ENCODE assay signal across 16 mouse cellular contexts in genomic region chr3:138787758-138788488, GRCm38 (mm10). TPM values are rescaled to one million over a fixed set of nuclear protein-coding genes. Genes with fewer than 3 reads are reported as not detected.
DNase-seq lines count a peak whose midpoint lies in the region; ATAC-seq lines count a peak whose summit lies in the region.
"Had no signal": no experiment of that assay in that cellular context is flagged by ENCODE, and none has a peak within 500 bp of the region (broad histone marks: within the 10 kb centered on the region; RNA-seq: fewer than 3 reads in every experiment).

No protein-coding gene starts in this region.

- peak; percentile 31 for DNase-seq in left cerebral cortex, adult 11 months (ENCODE audit: low spot score)
- no peak for DNase-seq in left cerebral cortex, postnatal 10 days (ENCODE audit: extremely low spot score in 1 of 2, low spot score in 2 of 2)
- DNase-seq in midbrain, embryonic 14.5 days: no peak
- no peak for DNase-seq in midbrain, embryonic 10.5 days (ENCODE audit: low spot score)
- DNase-seq in layer of hippocampus, adult 18-20 months (ENCODE audit: low spot score in 2 of 2): peak; percentile 63 to 89
- peak; percentile 50 for DNase-seq in right cerebral cortex, postnatal 25 days
- DNase-seq in embryonic facial prominence, embryonic 10.5 days (ENCODE audit: low spot score): no peak
- DNase-seq: adrenal gland, adult 8-10 months; heart, adult 2 months; heart, postnatal 10 days had no signal

- H3K4me2 ChIP-seq in midbrain, embryonic 14.5 days (ENCODE audit: low read length): no peak overlapping the region
- H3K4me2 ChIP-seq: kidney, embryonic 15.5 days; stomach, embryonic 15.5 days had no signal

- no peaks in the 10 kb centered on the region for H3K9me3 ChIP-seq in midbrain, embryonic 14.5 days (ENCODE audit: control insufficient read depth, low read length)
- no peaks in the 10 kb centered on the region for H3K9me3 ChIP-seq in midbrain, embryonic 10.5 days (replicated peaks)
- no peaks in the 10 kb centered on the region for H3K9me3 ChIP-seq in embryonic facial prominence, embryonic 10.5 days
- H3K9me3 ChIP-seq: kidney, embryonic 15.5 days; limb, embryonic 10.5 days; stomach, embryonic 15.5 days had no signal

- intact Hi-C loops in left cerebral cortex, postnatal 10 days (cut with DNase I): no loop called here

- no peaks in the 10 kb centered on the region for H3K36me3 ChIP-seq in midbrain, embryonic 14.5 days (ENCODE audit: control insufficient read depth, insufficient read depth, low read length)
- H3K36me3 ChIP-seq in midbrain, embryonic 10.5 days: 0 out of 2 replicates have a peak, but pooled peaks cover 7% of the 10 kb centered on the region
- peaks cover 4% of the 10 kb centered on the region; the same call in 1 of the 2 replicates for H3K36me3 ChIP-seq in embryonic facial prominence, embryonic 10.5 days (replicated peaks)
- H3K36me3 ChIP-seq: kidney, embryonic 15.5 days; limb, embryonic 10.5 days; stomach, embryonic 15.5 days had no signal

- H3K27ac ChIP-seq in midbrain, embryonic 14.5 days (replicated peaks; ENCODE audit: low read depth, low read length): 0 out of 2 replicates have a peak overlapping the region, but pooled peaks have one; percentile 26
- H3K27ac ChIP-seq in midbrain, embryonic 10.5 days (replicated peaks): no peak overlapping the region
- no peak overlapping the region for H3K27ac ChIP-seq in embryonic facial prominence, embryonic 10.5 days (replicated peaks)
- H3K27ac ChIP-seq: heart, adult 2 months; kidney, embryonic 15.5 days; limb, embryonic 10.5 days; liver, embryonic 14.5 days; stomach, embryonic 15.5 days had no signal

- ATAC-seq in midbrain, embryonic 14.5 days (ENCODE audit: low FRiP score, low TSS enrichment): no peak; the same call in 1 of the 2 replicates
- ATAC-seq: CD4-positive, CD25-positive, alpha-beta regulatory T cell, adult 4 months; Patski had no signal

- H3K4me1 ChIP-seq in midbrain, embryonic 14.5 days (ENCODE audit: control insufficient read depth, insufficient read depth, low read length): peaks cover 17% of the 10 kb centered on the region; the same call in 1 of the 2 replicates
- H3K4me1 ChIP-seq in midbrain, embryonic 10.5 days: peaks cover 29% of the 10 kb centered on the region
- peaks cover 20% of the 10 kb centered on the region for H3K4me1 ChIP-seq in embryonic facial prominence, embryonic 10.5 days

- WGBS in midbrain, embryonic 14.5 days: 92% methylated on average over 18 of the region's 18 CpGs
- 91% methylated on average over 18 of the region's 18 CpGs for WGBS in midbrain, embryonic 10.5 days
- 93% methylated on average over 18 of the region's 18 CpGs for WGBS in embryonic facial prominence, embryonic 10.5 days

- H3K9ac ChIP-seq in midbrain, embryonic 14.5 days (replicated peaks; ENCODE audit: low read length): no peak overlapping the region
- H3K9ac ChIP-seq: kidney, embryonic 15.5 days; liver, embryonic 14.5 days; stomach, embryonic 15.5 days had no signal

- H3K27me3 ChIP-seq in midbrain, embryonic 14.5 days (ENCODE audit: control insufficient read depth, insufficient read depth, low read length): no peaks in the 10 kb centered on the region
- H3K27me3 ChIP-seq in midbrain, embryonic 10.5 days (ENCODE audit: low read depth, poor library complexity, severe bottlenecking): no peaks in the 10 kb centered on the region
- no peaks in the 10 kb centered on the region for H3K27me3 ChIP-seq in embryonic facial prominence, embryonic 10.5 days (replicated peaks; ENCODE audit: low read depth, poor library complexity, severe bottlenecking)
- H3K27me3 ChIP-seq: kidney, embryonic 15.5 days; Patski; stomach, embryonic 15.5 days had no signal

- no peak overlapping the region for H3K4me3 ChIP-seq in midbrain, embryonic 14.5 days (replicated peaks; ENCODE audit: low read depth, low read length)
- H3K4me3 ChIP-seq in midbrain, embryonic 10.5 days: no peak overlapping the region
- H3K4me3 ChIP-seq in embryonic facial prominence, embryonic 10.5 days: no peak overlapping the region
- H3K4me3 ChIP-seq: heart, adult 2 months; kidney, embryonic 15.5 days; limb, embryonic 10.5 days; stomach, embryonic 15.5 days had no signal

RNA-seq across cellular contexts. Expression of gene Tspan5, which starts 45.9 kb away (rescaled TPM):
- 100 to 1,000 TPM; 184 to 208 TPM for total RNA-seq in left cerebral cortex, postnatal 10 days (2021)
- polyA plus RNA-seq in midbrain, embryonic 14.5 days (2014; fragmentation: Nextera tagmentation; extraction: Ambion mirVana): 104 and 119 TPM in 2 replicates
- 28.1 and 31.7 TPM in 2 replicates for polyA plus RNA-seq in midbrain, embryonic 10.5 days (2016; fragmentation: Nextera tagmentation; extraction: Ambion mirVana)
- 100 to 1,000 TPM; 197 to 205 TPM for total RNA-seq in layer of hippocampus, adult 18-20 months (2021)
- 20.9 and 22.0 TPM in 2 replicates for polyA plus RNA-seq in embryonic facial prominence, embryonic 10.5 days (2016; fragmentation: Nextera tagmentation; extraction: Ambion mirVana)

Comparison
In these comparisons a context has a peak if more than half of its experiments do, and no peak if none do; other contexts are left out.
1. DNase-seq: peak in left cerebral cortex, adult 11 months (single experiment), layer of hippocampus, adult 18-20 months (2 of 2) and right cerebral cortex, postnatal 25 days (single experiment); none in left cerebral cortex, postnatal 10 days (0 of 2), midbrain, embryonic 14.5 days (single experiment), midbrain, embryonic 10.5 days (single experiment) and embryonic facial prominence, embryonic 10.5 days (single experiment).